Mouse (Mus musculus) forebrain, embryonic 13.5 days (tissue): ENCODE data around the gene Obscn. TPM values are rescaled to one million over a fixed set of nuclear protein-coding genes. Genes with fewer than 3 reads are reported as not detected.

ENCODE experiments used
- ATAC-seq: fragments of 200-750 bp; cut with Nextera tagmentation; 2 replicates; pipeline ENCODE4 v1.8.0; 2017
- H3K27ac ChIP-seq: fragments of 300-500 bp; sonication (generic); 2 replicates; pipeline ENCODE4 v1.5.1; 2015; ENCODE audit warnings: inconsistent platforms, mild to moderate bottlenecking, moderate library complexity
- H3K27me3 ChIP-seq: fragments of 300-500 bp; sonication (generic); 2 replicates; pipeline ENCODE4 v1.6.1; 2015; ENCODE audit warnings: mild to moderate bottlenecking, inconsistent platforms
- H3K36me3 ChIP-seq: fragments of 300-500 bp; sonication (generic); 2 replicates; pipeline ENCODE4 v1.6.1; 2015; ENCODE audit warnings: mild to moderate bottlenecking, inconsistent platforms; ENCODE audit not compliant: poor library complexity, severe bottlenecking
- H3K4me1 ChIP-seq: fragments of 300-500 bp; sonication (generic); 2 replicates; pipeline ENCODE4 v1.6.1; 2015; ENCODE audit warnings: inconsistent platforms
- H3K4me2 ChIP-seq: fragments of 300-500 bp; sonication (generic); 2 replicates; pipeline ENCODE4 v1.6.1; 2015; ENCODE audit warnings: inconsistent platforms, mild to moderate bottlenecking, moderate library complexity
- H3K4me3 ChIP-seq: fragments of 300-500 bp; sonication (generic); 2 replicates; pipeline ENCODE4 v1.5.1; 2015; ENCODE audit warnings: mild to moderate bottlenecking, inconsistent platforms
- H3K9ac ChIP-seq: fragments of 300-500 bp; sonication (generic); 2 replicates; pipeline ENCODE4 v1.6.1; 2015; ENCODE audit warnings: mild to moderate bottlenecking, inconsistent platforms
- H3K9me3 ChIP-seq: fragments of 300-500 bp; sonication (generic); replicated peaks from 2 replicates; pipeline ENCODE4 v1.6.1; 2016; ENCODE audit warnings: inconsistent platforms
- WGBS: fragments of 180-500 bp; shearing (Covaris S2); methylation state at CpG from one replicate; pipeline ENCODE4 v1.1.7; 2015; 5-methylcytosine and 5-hydroxymethylcytosine counted together
- polyA plus RNA-seq: library from polyadenylated mRNA; unstranded; fragments of >200 nt; fragmentation: Nextera tagmentation; extraction: Ambion mirVana; gene quantifications from 2 replicates; pipeline ENCODE4 v1.2.1, GENCODE M21; 2015

The Obscn gene
- polyA plus RNA-seq, 1 experiment from 2014 or later, result 0.04 TPM

GRCm38 (mm10) chr11:59026411-59026810 is 109.8 kb downstream of the Obscn start:
- Histone ChIP-seq H3K9ac (no peak overlapping the region), H3K4me3 (no peak overlapping the region), H3K4me1 (no peaks in the 10 kb centered on the region), H3K36me3 (no peaks in the 10 kb centered on the region), H3K9me3 (no peaks in the 10 kb centered on the region), H3K4me2 (no peak overlapping the region), H3K27ac (no peak overlapping the region), H3K27me3 (no peaks in the 10 kb centered on the region)
- 95% methylated on average over 6 of the region's 6 CpGs for WGBS
- no peak for ATAC-seq

- 38% methylated on average over 9 of the region's 9 CpGs for WGBS
- ATAC-seq, result no peak
- H3K9ac ChIP-seq, result no peak overlapping the region
- no peaks in the 10 kb centered on the region for H3K36me3 ChIP-seq
- peaks cover 4% of the 10 kb centered on the region; the same call in 1 of the 2 replicates for H3K27me3 ChIP-seq
- H3K9me3 ChIP-seq, result no peaks in the 10 kb centered on the region
- no peak overlapping the region for H3K4me3 ChIP-seq
- no peaks in the 10 kb centered on the region for H3K4me1 ChIP-seq
- H3K27ac ChIP-seq, result no peak overlapping the region
- H3K4me2 ChIP-seq, result no peak overlapping the region
Measured at GRCm38 (mm10) chr11:59015052-59015451, 121.2 kb downstream of the Obscn start.

- H3K4me3 ChIP-seq, result no peak overlapping the region
- H3K27me3 ChIP-seq, result no peaks in the 10 kb centered on the region
- no peak overlapping the region for H3K9ac ChIP-seq
- H3K4me2 ChIP-seq, result no peak overlapping the region
- no peaks in the 10 kb centered on the region for H3K36me3 ChIP-seq
- 80% methylated on average over 7 of the region's 7 CpGs for WGBS
- H3K4me1 ChIP-seq, result no peaks in the 10 kb centered on the region
- no peak for ATAC-seq
- no peak overlapping the region for H3K27ac ChIP-seq
- no peaks in the 10 kb centered on the region for H3K9me3 ChIP-seq
Measured at GRCm38 (mm10) chr11:59002327-59003079, 133.7 kb downstream of the Obscn start.

GRCm38 (mm10) chr11:59000635-59001034 is 135.6 kb downstream of the Obscn start:
- WGBS, result 92% methylated on average over 21 of the region's 21 CpGs
- H3K4me2 ChIP-seq, result no peak overlapping the region
- no peak overlapping the region for H3K9ac ChIP-seq
- ATAC-seq, result no peak
- no peak overlapping the region for H3K27ac ChIP-seq
- H3K36me3 ChIP-seq, result no peaks in the 10 kb centered on the region
- H3K9me3 ChIP-seq, result no peaks in the 10 kb centered on the region
- H3K4me1 ChIP-seq, result no peaks in the 10 kb centered on the region
- H3K4me3 ChIP-seq, result no peak overlapping the region
- H3K27me3 ChIP-seq, result peaks cover 5% of the 10 kb centered on the region

GRCm38 (mm10) chr11:58999830-59000229 is 136.4 kb downstream of the Obscn start:
- no peak overlapping the region for H3K9ac ChIP-seq
- H3K4me1 ChIP-seq, result no peaks in the 10 kb centered on the region
- ATAC-seq, result no peak
- peaks cover 13% of the 10 kb centered on the region for H3K27me3 ChIP-seq
- H3K27ac ChIP-seq, result no peak overlapping the region
- H3K4me3 ChIP-seq, result no peak overlapping the region
- no peaks in the 10 kb centered on the region for H3K36me3 ChIP-seq
- H3K9me3 ChIP-seq, result no peaks in the 10 kb centered on the region
- H3K4me2 ChIP-seq, result no peak overlapping the region
- 81% methylated on average over 6 of the region's 6 CpGs for WGBS

- no peaks in the 10 kb centered on the region; the same call in 1 of the 2 replicates for H3K4me1 ChIP-seq
- H3K27ac ChIP-seq, result no peak overlapping the region
- H3K9ac ChIP-seq, result no peak overlapping the region
- H3K36me3 ChIP-seq, result no peaks in the 10 kb centered on the region
- no peak for ATAC-seq
- no peak overlapping the region for H3K4me3 ChIP-seq
- 65% methylated on average over 11 of the region's 11 CpGs for WGBS
- H3K27me3 ChIP-seq, result peaks cover 17% of the 10 kb centered on the region
- H3K9me3 ChIP-seq, result no peaks in the 10 kb centered on the region
- no peak overlapping the region for H3K4me2 ChIP-seq
Measured at GRCm38 (mm10) chr11:58999158-58999557, 137.0 kb downstream of the Obscn start.

- 82% methylated on average over 5 of the region's 5 CpGs for WGBS
- no peak overlapping the region for H3K9ac ChIP-seq
- no peak overlapping the region for H3K4me3 ChIP-seq
- no peaks in the 10 kb centered on the region for H3K9me3 ChIP-seq
- H3K4me1 ChIP-seq, result no peaks in the 10 kb centered on the region; the same call in 1 of the 2 replicates
- ATAC-seq, result no peak
- H3K4me2 ChIP-seq, result no peak overlapping the region
- peaks cover 27% of the 10 kb centered on the region for H3K27me3 ChIP-seq
- H3K27ac ChIP-seq, result no peak overlapping the region
- H3K36me3 ChIP-seq, result no peaks in the 10 kb centered on the region
Measured at GRCm38 (mm10) chr11:58997541-58997940, 138.7 kb downstream of the Obscn start.

- no peak overlapping the region for H3K4me3 ChIP-seq
- no peaks in the 10 kb centered on the region; the same call in 1 of the 2 replicates for H3K4me1 ChIP-seq
- no peaks in the 10 kb centered on the region for H3K9me3 ChIP-seq
- H3K27ac ChIP-seq, result no peak overlapping the region
- 59% methylated on average over 12 of the region's 12 CpGs for WGBS
- no peak overlapping the region for H3K9ac ChIP-seq
- H3K27me3 ChIP-seq, result peaks cover 27% of the 10 kb centered on the region
- no peak overlapping the region for H3K4me2 ChIP-seq
- ATAC-seq, result no peak
- peaks cover 6% of the 10 kb centered on the region for H3K36me3 ChIP-seq
Measured at GRCm38 (mm10) chr11:58995807-58996370, 140.3 kb downstream of the Obscn start.

GRCm38 (mm10) chr11:58995061-58995806 is 141.0 kb downstream of the Obscn start:
- Histone ChIP-seq H3K4me3 (no peak overlapping the region), H3K9ac (no peak overlapping the region), H3K27me3 (peaks cover 27% of the 10 kb centered on the region), H3K9me3 (no peaks in the 10 kb centered on the region), H3K4me2 (peak overlapping the region; percentile 65), H3K36me3 (peaks cover 13% of the 10 kb centered on the region), H3K27ac (no peak overlapping the region), H3K4me1 (no peaks in the 10 kb centered on the region; the same call in 1 of the 2 replicates)
- no peak for ATAC-seq
- 78% methylated on average over 9 of the region's 9 CpGs for WGBS

GRCm38 (mm10) chr11:58994337-58994826 is 141.8 kb downstream of the Obscn start:
- Histone ChIP-seq H3K4me1 (no peaks in the 10 kb centered on the region; the same call in 1 of the 2 replicates), H3K9ac (peak overlapping the region; percentile 64), H3K9me3 (no peaks in the 10 kb centered on the region), H3K27ac (no peak overlapping the region), H3K27me3 (peaks cover 27% of the 10 kb centered on the region), H3K4me3 (peak overlapping the region; percentile 42), H3K36me3 (peaks cover 21% of the 10 kb centered on the region), H3K4me2 (peak overlapping the region; percentile 65)
- under 1% methylated on average over 34 of the region's 35 CpGs for WGBS
- ATAC-seq, result peak; percentile 69

- no peak for ATAC-seq
- Histone ChIP-seq H3K9me3 (no peaks in the 10 kb centered on the region), H3K4me2 (no peak overlapping the region), H3K27ac (no peak overlapping the region), H3K4me3 (no peak overlapping the region), H3K27me3 (peaks cover 27% of the 10 kb centered on the region), H3K9ac (no peak overlapping the region), H3K4me1 (no peaks in the 10 kb centered on the region; the same call in 1 of the 2 replicates), H3K36me3 (peaks cover 33% of the 10 kb centered on the region)
- 82% methylated on average over 6 of the region's 6 CpGs for WGBS
Measured at GRCm38 (mm10) chr11:58993091-58993670, 143.0 kb downstream of the Obscn start.

- no peaks in the 10 kb centered on the region for H3K9me3 ChIP-seq
- no peak overlapping the region for H3K9ac ChIP-seq
- H3K36me3 ChIP-seq, result peaks cover 46% of the 10 kb centered on the region
- 81% methylated on average over 3 of the region's 3 CpGs for WGBS
- no peak overlapping the region for H3K27ac ChIP-seq
- peaks cover 27% of the 10 kb centered on the region for H3K27me3 ChIP-seq
- no peak overlapping the region for H3K4me2 ChIP-seq
- H3K4me3 ChIP-seq, result no peak overlapping the region
- ATAC-seq, result no peak
- no peaks in the 10 kb centered on the region; the same call in 1 of the 2 replicates for H3K4me1 ChIP-seq
Measured at GRCm38 (mm10) chr11:58991911-58992310, 144.3 kb downstream of the Obscn start.
